Mouse (Mus musculus) sigmoid colon, adult 10 weeks (tissue): Measurements from ENCODE around the gene Ezr. TPM values are rescaled to one million over a fixed set of nuclear protein-coding genes. Genes with fewer than 3 reads are reported as not detected.

Experiments used
- polyA plus RNA-seq: library from polyadenylated mRNA; stranded (reverse); fragments of 350-450 nt; fragmentation: Illumina TruSeq; extraction: RNeasy Lipid Tissue Mini Kit (QIAGEN cat#74804); gene quantifications from one replicate; pipeline ENCODE4 v1.2.3, GENCODE M21; 2014; ENCODE audit warnings: low read depth, low replicate concordance

Ezr gene
- polyA plus RNA-seq: 277 TPM

GRCm38 (mm10) chr17:6782611-6783005, at the start of gene Ezr:
Gene Ezr, minus strand, starts transcription at chr17:6782784.

Other genes with a start within 250 kb of the Ezr start
- 32.5 TPM for gene Dynlt1c, start 181.1 kb downstream of the Ezr start, polyA plus RNA-seq
- gene Dynlt1f, start 126.9 kb downstream of the Ezr start, polyA plus RNA-seq: 45.5 TPM
- gene Sytl3, start 123.7 kb downstream of the Ezr start, polyA plus RNA-seq: 0.41 TPM
- gene Rsph3b, start 165.9 kb upstream of the Ezr start, polyA plus RNA-seq: 35.3 TPM
- 16.6 TPM for gene Tagap1, start 178.4 kb upstream of the Ezr start, polyA plus RNA-seq
- gene Rnaset2b, start 187.8 kb upstream of the Ezr start, polyA plus RNA-seq: 348 TPM
- not detected for gene Gm49721, start 196.1 kb upstream of the Ezr start, polyA plus RNA-seq
- not detected for gene Gm1604a, start 242.8 kb upstream of the Ezr start, polyA plus RNA-seq